Mouse (Mus musculus) liver, embryonic 16.5 days (tissue): ENCODE measurements around the gene Lrrc3. TPM values are rescaled to one million over a fixed set of nuclear protein-coding genes. Genes with fewer than 3 reads are reported as not detected.
A peak's percentile ranks its signal among the peaks of the same experiment; 100 is the strongest.

Experiments used
- ATAC-seq: fragments of 200-750 bp; cut with Nextera tagmentation; 2 replicates; pipeline ENCODE4 v1.8.0; 2017; ENCODE audit warnings: low read depth, mild to moderate bottlenecking, moderate number of reproducible peaks, moderate library complexity
- H3K27ac ChIP-seq: fragments of 300-500 bp; sonication (generic); 2 replicates; pipeline ENCODE4 v1.5.1; 2014; ENCODE audit warnings: mild to moderate bottlenecking, low read length
- H3K27me3 ChIP-seq: fragments of 300-500 bp; sonication (generic); 2 replicates; pipeline ENCODE4 v1.6.1; 2014; ENCODE audit warnings: low read depth, low read length, mixed read lengths; ENCODE audit not compliant: control insufficient read depth, insufficient read depth
- H3K36me3 ChIP-seq: fragments of 300-500 bp; sonication (generic); 2 replicates; pipeline ENCODE4 v1.6.1; 2014; ENCODE audit warnings: mild to moderate bottlenecking; ENCODE audit not compliant: control insufficient read depth, insufficient read depth
- H3K4me1 ChIP-seq: fragments of 300-500 bp; sonication (generic); 2 replicates; pipeline ENCODE4 v1.6.1; 2014; ENCODE audit warnings: low read depth, low read length, mixed read lengths; ENCODE audit not compliant: control insufficient read depth
- H3K4me2 ChIP-seq: fragments of 300-500 bp; sonication (generic); 2 replicates; pipeline ENCODE4 v1.6.1; 2014; ENCODE audit warnings: low read depth, low read length, mixed read lengths
- H3K4me3 ChIP-seq: fragments of 300-500 bp; sonication (generic); 2 replicates; pipeline ENCODE4 v1.5.1; 2014; ENCODE audit warnings: low read depth, mild to moderate bottlenecking, low read length
- H3K9ac ChIP-seq: fragments of 300-500 bp; sonication (generic); 2 replicates; pipeline ENCODE4 v1.6.1; 2014; ENCODE audit warnings: low read depth, low read length
- H3K9me3 ChIP-seq: fragments of 300-500 bp; sonication (generic); replicated peaks from 2 replicates; pipeline ENCODE4 v1.6.1; 2016; ENCODE audit warnings: low read length; ENCODE audit not compliant: control insufficient read depth
- WGBS: fragments of 180-500 bp; shearing (Covaris S2); extraction: QIAGEN DNeasy Blood & Tissue Kit; methylation state at CpG from one replicate; pipeline ENCODE4 v1.1.7; 2014; ENCODE audit not compliant: insufficient replicate concordance; 5-methylcytosine and 5-hydroxymethylcytosine counted together
- polyA plus RNA-seq: library from polyadenylated mRNA; unstranded; fragments of >200 nt; fragmentation: Nextera tagmentation; extraction: Ambion mirVana; gene quantifications from 2 replicates; pipeline ENCODE4 v1.2.1, GENCODE M21; 2015

Lrrc3 gene
- polyA plus RNA-seq, 1 experiment from 2014 or later = 18.6 TPM

DNA sequence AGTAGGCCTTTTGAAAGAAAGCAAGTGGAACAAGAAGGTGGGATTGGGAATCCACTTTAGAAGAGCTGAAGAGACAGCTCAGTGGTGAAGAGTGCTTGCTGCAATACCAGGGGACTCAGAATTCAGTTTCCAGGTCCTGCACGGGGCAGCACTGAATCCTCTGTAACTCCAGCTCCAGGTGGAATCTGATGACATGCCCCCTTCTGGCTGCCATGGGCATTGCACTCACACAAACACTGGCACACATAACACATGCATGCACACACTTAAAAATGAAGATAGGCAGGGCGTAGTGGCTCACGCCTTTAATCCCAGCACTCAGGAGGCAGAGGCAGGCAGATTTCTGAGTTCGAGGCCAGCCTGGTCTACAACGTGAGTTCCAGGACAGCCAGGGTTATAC lies 19.8 kb downstream of the Lrrc3 start:
- WGBS = 67% methylated on average over 5 of the region's 5 CpGs
- H3K27me3 ChIP-seq = no peaks in the 10 kb centered on the region
- no peak overlapping the region for H3K9ac ChIP-seq
- no peaks in the 10 kb centered on the region for H3K4me1 ChIP-seq
- H3K9me3 ChIP-seq = no peaks in the 10 kb centered on the region
- no peak overlapping the region for H3K4me3 ChIP-seq
- H3K27ac ChIP-seq = no peak overlapping the region
- H3K4me2 ChIP-seq = no peak overlapping the region
- no peak for ATAC-seq
- no peaks in the 10 kb centered on the region for H3K36me3 ChIP-seq

DNA sequence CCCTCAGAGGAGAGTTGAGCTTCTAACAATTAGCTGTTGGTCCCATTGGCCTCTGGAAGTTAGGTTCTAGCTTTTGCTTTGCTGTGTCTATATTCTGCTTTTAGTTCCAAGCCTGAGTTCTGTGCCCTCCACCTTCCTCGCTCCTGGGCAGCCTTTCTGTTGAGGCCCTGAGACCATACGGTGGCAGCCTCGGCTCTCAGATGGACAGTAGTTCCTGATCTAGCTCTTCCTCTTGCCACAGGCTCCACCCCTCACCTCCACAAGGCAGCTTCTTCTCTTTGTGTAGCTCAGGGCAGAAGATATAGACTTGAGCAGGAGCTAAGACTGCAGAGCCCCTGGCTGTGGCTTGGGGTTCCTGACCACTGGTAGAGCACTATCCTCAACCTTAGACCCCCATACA lies 22.0 kb downstream of the Lrrc3 start:
- Histone ChIP-seq H3K27me3 (no peaks in the 10 kb centered on the region), H3K4me3 (no peak overlapping the region), H3K4me1 (no peaks in the 10 kb centered on the region), H3K9me3 (no peaks in the 10 kb centered on the region), H3K4me2 (no peak overlapping the region), H3K36me3 (no peaks in the 10 kb centered on the region), H3K27ac (no peak overlapping the region), H3K9ac (no peak overlapping the region)
- ATAC-seq = no peak
- 18% methylated on average over 3 of the region's 3 CpGs for WGBS

DNA sequence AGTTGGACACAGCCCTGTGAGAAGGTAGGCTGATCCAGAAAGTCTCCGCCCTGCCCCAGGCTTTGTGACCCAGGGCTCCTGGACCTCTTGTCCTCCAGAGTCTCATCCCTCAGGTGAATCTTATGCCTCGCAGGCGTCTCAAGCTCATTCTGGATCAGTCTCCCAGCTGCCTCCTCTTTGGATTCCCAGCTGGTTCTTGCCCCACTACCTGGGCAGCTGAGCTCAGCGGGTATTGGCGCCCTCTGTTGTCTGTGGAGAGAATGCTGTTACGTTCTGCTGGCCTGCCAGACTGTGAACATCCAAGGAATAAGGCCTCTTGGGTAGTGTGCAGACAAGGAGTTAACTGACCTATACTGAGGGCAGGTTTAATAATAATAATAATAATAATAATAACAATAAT lies 23.4 kb downstream of the Lrrc3 start:
- Histone ChIP-seq H3K9me3 (no peaks in the 10 kb centered on the region), H3K36me3 (no peaks in the 10 kb centered on the region), H3K4me2 (no peak overlapping the region), H3K27me3 (no peaks in the 10 kb centered on the region), H3K4me1 (no peaks in the 10 kb centered on the region), H3K9ac (no peak overlapping the region), H3K4me3 (no peak overlapping the region), H3K27ac (no peak overlapping the region)
- no peak for ATAC-seq
- WGBS = 42% methylated on average over 6 of the region's 6 CpGs

DNA sequence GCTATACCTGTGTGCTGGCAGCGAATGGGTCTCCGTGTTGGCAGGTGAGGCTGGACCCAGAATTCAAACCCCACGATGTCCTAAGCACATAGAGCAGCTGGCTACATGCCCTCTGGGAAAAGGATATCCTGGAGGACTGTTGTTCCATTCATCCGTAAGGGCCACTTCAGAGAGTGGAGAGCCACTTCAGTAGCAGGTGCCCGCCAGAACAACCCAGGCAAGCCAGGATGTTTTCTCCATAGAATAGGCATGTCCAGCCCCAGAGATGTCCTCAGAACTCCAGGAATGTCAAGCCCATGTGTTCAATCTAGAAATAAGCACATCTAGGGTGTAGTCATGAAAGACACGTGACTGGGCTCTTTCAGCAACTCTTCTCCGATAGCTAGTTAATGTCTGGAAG lies 32.7 kb downstream of the Lrrc3 start:
- WGBS = 67% methylated on average over 7 of the region's 7 CpGs
- Histone ChIP-seq H3K4me2 (no peak overlapping the region), H3K4me1 (no peaks in the 10 kb centered on the region), H3K27ac (no peak overlapping the region), H3K4me3 (no peak overlapping the region), H3K36me3 (no peaks in the 10 kb centered on the region), H3K9me3 (no peaks in the 10 kb centered on the region), H3K9ac (no peak overlapping the region), H3K27me3 (no peaks in the 10 kb centered on the region)
- no peak for ATAC-seq

DNA sequence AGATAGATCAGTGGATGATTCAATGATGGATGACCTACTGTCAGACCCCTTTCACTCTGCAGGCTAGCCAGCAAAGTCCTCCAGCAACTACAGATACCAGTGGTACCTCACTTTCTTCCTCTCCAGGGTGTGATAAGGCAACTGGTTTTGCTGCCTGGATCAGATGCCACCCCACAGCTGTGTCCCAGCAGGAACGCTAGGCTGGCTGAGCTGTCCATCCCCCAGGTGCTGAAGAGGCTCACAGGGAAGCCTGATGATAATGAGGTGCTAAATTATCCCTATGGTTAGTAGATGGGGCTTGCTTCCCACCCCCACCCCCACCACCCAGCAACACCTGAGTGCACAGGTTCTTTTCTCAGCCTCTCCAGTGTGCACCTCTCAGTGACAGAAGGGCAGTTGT lies 34.8 kb downstream of the Lrrc3 start:
- Histone ChIP-seq H3K36me3 (no peaks in the 10 kb centered on the region), H3K9ac (no peak overlapping the region), H3K4me3 (no peak overlapping the region), H3K4me2 (no peak overlapping the region), H3K27me3 (no peaks in the 10 kb centered on the region), H3K9me3 (no peaks in the 10 kb centered on the region), H3K27ac (no peak overlapping the region), H3K4me1 (no peaks in the 10 kb centered on the region)
- no peak for ATAC-seq
- 14% methylated on average over 1 of the region's 1 CpGs for WGBS

DNA sequence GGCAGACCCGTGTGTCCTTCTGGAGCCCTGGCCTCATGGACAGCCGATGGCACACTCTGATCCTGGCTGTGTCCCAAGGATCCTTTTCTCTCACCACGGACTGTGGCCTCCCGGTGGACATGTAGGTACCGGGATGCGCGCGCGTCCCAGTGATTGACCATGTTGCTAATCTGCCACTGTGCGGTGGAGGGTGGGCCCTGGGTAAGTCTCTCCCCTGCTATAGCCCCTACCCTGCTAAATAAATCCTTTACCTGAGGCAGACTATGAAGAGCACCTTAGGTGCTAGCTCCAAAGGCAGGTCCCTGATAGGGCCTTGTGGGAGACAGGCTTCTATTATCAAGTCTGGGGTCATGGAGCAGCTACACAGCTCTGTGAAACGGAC lies 37.6 kb downstream of the Lrrc3 start:
- Histone ChIP-seq H3K4me3 (no peak overlapping the region), H3K36me3 (no peaks in the 10 kb centered on the region)
- WGBS = 20% methylated on average over 11 of the region's 11 CpGs

DNA sequence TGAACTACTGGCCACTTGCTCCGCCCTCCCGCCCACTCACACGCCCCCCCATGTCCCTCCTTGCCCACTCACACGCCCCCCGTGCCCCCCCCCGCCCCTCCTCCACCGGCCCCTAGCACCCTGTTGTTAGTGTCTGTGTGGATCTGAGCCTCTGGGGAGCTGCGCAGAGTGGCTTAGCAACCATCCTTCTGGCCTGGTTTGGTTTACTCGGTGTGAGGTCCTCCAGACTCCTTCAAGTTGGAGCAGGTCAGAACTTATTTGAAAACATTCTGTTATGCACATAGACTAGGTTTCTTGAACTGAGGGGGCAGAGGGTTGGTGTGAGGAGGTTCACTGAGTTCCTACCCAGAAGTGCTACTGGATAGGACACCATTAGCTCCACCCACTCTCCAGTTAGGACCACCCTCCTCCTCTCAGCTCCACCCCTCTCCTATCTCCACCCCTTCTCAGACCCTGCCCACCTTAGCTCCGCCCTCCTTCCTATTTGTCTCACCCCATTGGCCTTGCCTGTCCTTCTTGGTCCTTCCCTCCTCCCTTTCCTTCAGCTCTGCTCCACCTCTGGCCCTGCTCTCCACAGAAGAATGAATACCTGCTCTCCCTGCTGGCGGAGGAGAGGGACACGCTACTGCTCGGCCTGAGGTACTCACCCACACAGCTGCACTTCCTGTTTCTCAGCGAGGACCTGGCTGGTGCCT lies 38.1 kb downstream of the Lrrc3 start:
- H3K36me3 ChIP-seq = no peaks in the 10 kb centered on the region
- H3K4me3 ChIP-seq = no peak overlapping the region
- H3K27ac ChIP-seq = no peak overlapping the region
- H3K4me1 ChIP-seq = no peaks in the 10 kb centered on the region
- 0 out of 2 replicates have a peak overlapping the region, but pooled peaks have one; percentile 24 for H3K4me2 ChIP-seq
- H3K27me3 ChIP-seq = no peaks in the 10 kb centered on the region
- H3K9me3 ChIP-seq = no peaks in the 10 kb centered on the region
- no peak overlapping the region for H3K9ac ChIP-seq
- peak; percentile 43 for ATAC-seq
- WGBS = 20% methylated on average over 14 of the region's 14 CpGs

More for the DNA sequence above, 37.6 kb downstream of the Lrrc3 start:
- Histone ChIP-seq H3K27me3 (no peaks in the 10 kb centered on the region), H3K4me1 (no peaks in the 10 kb centered on the region), H3K27ac (no peak overlapping the region), H3K9me3 (no peaks in the 10 kb centered on the region), H3K4me2 (peak overlapping the region; percentile 24; the same call in 1 of the 2 replicates), H3K9ac (no peak overlapping the region)
- ATAC-seq = no peak

DNA sequence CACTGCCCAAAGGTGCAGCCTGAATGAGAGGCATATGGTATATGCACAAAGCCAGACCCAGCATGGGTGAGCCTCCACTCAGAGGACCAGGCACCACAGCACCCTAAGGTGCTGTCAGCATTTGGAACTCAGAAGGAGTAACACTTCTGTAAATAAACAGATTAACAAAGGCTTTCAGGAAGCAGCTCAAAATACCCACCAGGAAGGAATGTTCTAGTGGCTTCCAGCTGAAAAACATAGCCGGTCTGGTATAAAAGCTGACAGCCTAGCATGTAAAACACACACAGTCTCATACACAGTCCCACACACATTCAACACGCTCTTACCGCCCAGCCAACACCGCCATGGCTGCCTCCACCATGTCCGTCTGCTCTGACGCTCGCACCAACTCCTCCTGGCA lies 40.7 kb downstream of the Lrrc3 start, which contains the start of gene Gm3285:
Gm3285 (plus strand) TSS at position 301 of the 400 bp plus-strand sequence.
- Histone ChIP-seq H3K4me2 (no peak within 1 kb of the TSS), H3K4me3 (no peak within 1 kb of the TSS), H3K27ac (no peak within 1 kb of the TSS), H3K27me3 (no peaks in the 10 kb centered on the region), H3K4me1 (no peaks in the 10 kb centered on the region), H3K9me3 (no peaks in the 10 kb centered on the region), H3K36me3 (no peaks in the 10 kb centered on the region), H3K9ac (no peak within 1 kb of the TSS)
- no peak for ATAC-seq
- 42% methylated on average over 7 of the region's 7 CpGs for WGBS

DNA sequence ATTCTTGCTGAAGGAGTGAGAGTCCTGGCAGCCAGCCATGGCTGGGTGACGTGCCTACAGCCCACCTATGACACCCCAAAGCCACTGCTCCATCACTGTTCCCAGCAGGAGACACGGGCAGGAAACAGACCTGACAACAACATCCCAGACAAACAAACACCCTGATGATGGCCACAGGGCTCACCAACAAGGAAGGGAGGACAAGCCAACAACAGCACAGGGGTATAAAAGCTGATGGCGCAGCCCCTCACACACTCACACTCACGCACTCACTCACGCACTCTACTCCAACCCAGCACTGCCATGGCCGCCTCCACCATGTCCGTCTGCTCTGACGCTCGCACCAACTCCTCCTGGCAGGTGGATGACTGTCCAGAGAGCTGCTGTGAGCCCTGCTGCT lies 49.8 kb downstream of the Lrrc3 start, which contains the start of gene Gm10318:
Gm10318 (plus strand) TSS at position 301 of the 400 bp plus-strand sequence.
- H3K9ac ChIP-seq = no peak within 1 kb of the TSS
- no peaks in the 10 kb centered on the region for H3K27me3 ChIP-seq
- H3K27ac ChIP-seq = no peak within 1 kb of the TSS
- ATAC-seq = no peak
- no peaks in the 10 kb centered on the region for H3K4me1 ChIP-seq
- H3K9me3 ChIP-seq = no peaks in the 10 kb centered on the region
- no peaks in the 10 kb centered on the region for H3K36me3 ChIP-seq
- WGBS = 54% methylated on average over 9 of the region's 9 CpGs
- no peak within 1 kb of the TSS for H3K4me2 ChIP-seq
- H3K4me3 ChIP-seq = no peak within 1 kb of the TSS
